Mouse (Mus musculus) 416B (cell line): ENCODE results near the gene Ccdc8.
A peak's percentile ranks its signal among the peaks of the same experiment; 100 is the strongest.

ENCODE experiments used
- DNase-seq: peaks from one replicate; pipeline ENCODE4 v3.0.0; 2011; ENCODE audit warnings: low read depth

Ccdc8 gene

DNA sequence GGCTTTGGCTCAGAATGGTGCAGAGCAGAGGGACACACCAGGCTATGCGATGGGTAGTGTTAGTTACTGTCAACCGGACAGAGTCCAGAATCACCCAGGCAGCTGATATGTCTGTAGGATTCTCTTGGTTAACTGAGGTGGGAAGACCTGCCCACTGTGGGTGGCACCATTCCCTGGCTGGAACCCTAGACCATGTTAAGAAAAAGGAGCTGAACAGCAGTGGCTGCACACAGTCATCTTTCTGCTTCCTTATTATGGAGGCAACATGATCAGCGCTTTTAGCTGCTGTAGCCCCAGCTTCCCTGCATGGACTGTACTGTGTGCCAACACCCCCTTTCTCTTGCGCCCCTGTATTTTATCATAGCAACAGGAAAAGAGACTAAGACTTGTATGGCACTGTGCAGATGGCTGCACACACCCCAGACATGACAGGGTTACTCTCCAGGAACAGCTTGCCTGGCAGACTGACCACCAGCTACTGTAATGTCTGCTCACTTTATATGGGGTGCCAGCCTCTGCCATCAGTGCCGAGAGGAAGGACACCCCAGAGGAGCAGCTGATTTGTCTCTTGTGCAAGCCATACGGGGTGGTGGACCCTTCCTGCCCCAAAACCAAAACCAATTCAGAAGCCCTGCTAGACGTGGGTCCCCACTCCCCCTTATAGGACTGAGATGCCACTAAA is 19.5 kb downstream of the Ccdc8 start:
- DNase-seq = no peak

DNA sequence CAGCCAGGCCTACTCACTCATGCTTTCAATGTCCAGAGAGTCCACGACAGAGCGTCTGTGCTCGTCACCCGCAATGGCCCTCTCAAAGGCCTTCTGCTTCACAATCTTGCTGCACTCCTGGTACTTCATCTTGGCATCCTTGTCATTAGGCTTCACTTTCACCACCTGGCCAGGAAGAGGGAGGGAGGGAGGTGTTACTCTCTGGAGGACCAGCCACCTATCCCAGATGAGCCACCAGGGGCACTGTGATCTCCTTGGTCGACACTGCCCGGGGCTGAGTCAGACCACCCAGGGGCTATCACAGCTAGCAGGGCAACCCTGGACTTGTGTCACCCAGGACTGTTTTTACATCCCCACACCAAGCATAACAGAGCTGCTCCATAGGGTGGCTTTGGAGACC is 22.9 kb downstream of the Ccdc8 start:
- DNase-seq = no peak

DNA sequence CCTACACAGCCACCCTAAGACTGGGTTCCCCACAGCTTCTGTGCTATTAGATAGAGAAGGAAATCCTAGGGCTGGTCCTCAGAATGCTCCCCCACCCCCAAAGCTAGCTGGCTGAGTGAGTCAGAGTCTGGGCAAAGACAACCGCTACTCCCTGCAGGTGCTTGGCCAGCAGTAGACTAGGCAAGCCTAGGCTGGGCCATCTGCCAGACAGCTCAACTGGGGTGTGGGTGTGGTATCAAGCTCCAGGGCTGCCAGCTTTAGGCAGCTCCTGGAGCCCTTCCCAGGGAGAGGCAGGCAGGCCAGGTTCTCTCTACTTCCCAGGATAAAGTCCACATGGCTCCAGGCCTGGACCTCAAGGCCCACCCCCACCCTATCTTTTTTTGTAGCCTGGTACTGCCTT is 24.5 kb downstream of the Ccdc8 start:
- peak; percentile 88 for DNase-seq

DNA sequence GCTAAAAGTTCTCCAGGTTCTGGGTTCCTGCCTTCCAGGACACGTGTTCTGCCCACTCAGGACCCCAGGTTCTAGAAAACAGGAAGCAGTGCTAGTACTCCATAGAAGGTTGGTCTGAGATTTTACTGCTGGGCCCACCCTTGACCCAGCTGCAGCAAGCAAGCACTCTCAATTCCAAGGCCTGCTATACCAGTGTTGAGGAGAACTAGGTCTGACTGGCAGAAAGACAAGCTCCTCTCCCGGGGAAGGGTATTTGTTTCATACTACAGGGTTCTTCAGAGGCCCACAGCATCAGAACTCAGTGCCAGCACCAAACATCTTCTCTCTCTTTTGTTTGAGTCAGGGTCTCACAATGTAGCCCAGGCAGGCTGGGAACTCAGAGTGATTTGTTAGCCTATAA is 25.4 kb downstream of the Ccdc8 start:
- no peak for DNase-seq

DNA sequence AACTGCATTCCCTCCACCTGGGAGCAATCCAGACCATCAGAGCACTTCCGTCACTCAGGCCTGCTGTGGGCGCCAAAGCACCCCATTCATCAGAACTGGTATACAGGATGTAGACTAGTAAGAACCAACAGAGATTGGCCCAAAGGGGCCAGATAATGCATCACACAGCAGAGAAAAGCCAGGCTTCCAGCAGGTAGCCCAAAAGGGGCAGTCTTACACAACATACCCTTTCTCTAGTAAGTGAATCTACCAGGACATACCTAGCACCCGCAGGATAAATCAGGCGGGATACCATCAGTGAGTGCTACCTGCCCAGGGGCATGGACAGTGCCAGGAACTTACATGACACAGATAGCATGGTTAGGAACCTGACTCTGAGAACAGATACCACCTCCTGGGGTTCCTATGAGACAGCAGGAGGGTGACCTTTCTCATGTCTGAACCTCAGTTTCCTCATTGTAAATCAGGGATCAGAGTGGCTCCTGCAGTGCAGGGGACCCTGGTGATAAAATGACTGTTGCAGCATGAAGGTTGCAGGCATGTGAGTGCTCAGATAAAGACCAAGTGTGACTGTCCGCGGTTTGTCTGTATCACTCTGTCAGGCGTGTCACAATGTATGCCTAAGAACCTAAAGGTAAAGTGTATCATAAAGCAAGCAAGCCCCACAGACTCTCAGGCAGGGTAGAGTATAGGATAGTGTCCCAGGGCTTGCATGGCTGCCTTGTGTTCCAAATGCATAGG is 27.1 kb downstream of the Ccdc8 start:
- no peak for DNase-seq

DNA sequence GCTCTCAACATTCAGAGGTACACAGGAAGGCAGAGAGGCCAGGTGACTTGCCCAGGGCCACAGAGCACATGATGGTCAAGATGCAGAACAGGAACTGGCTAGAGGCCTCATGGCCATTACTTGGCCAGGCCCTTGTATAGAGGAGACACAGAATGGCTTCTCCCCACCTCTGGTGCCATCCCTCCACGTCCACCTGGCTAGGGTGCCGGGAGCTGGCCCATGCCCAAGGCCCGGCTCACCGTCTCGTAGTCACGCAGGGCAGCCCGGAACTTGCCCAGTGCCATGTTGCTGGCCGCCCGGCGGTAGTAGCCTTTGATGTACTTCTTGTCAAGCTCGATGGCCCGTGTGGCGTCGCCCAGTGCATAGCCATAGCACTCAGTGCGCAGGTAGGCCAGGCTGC is 29.7 kb downstream of the Ccdc8 start:
- no peak for DNase-seq

DNA sequence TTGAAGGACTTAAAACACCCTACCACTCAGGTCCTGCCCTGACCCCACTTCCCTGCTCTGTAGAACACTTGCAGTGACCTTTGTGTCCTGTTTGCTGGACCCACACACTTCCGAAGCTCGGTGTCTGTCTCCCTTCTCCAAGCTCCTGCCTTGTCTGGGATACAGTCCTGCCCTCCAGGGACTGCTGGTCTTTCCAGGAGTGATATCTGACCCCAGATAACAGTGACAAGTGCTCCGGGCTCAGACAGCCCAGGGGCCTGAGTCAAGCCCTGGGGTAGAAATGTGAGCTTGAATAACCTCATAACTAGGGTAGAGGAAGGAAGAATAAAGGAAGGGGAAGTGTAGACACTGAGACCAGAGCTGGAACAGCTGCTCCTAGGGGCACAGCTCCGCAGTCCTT is 31.2 kb downstream of the Ccdc8 start:
- peak; percentile 36 for DNase-seq

DNA sequence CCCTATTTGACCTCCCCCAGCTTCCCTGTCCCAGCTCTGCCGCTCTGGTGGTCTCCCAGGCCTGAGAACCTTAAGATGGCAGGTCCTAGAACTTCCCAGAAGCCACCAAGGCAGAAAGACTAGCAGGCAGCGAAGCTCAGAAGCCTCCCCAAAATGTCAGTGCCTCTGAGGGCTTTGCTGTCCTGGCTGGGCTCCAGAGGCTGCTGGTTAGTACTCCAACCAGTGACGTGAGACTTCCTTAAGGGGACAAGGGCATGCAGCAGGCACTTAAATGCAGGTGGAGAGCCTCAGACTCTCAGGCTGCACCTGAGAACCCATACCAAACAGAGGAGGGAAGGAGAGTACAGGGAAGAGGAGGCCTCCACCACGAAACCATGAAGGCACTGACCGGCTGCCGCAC is 31.6 kb downstream of the Ccdc8 start:
- peak; percentile 59 for DNase-seq

DNA sequence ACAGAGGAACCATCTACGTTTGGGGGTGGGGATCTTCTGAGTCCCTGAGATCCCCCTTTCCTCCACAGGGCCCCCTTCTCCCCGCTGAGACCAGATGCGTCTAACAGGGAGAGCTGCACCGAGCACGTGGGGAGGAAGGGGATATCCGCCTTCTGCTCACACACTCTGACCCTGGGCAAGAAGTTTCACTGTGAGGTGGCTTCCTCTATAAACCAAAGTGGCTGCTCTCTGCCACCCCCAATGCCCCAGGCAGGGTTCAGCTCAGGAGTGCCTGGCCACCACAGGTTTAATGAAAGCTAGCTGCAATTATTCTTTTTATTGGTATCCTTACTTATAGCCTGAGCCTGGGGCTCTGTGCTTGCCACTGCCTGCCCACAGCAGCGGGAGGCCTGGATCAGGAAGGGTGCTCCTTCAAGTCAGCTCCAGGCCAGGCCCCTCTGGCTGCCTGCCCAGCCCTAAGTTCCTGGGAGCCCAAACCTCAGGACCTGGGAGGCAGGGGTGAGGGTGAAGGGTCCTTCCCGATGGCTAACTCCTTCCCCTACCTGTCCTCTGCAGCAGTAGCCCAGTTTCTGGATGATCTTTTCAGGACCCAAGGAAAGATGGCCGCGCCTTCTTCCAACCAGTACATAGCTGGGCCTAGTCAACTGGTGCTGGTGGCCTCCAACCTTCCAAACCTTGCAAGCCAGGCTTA is 32.5 kb downstream of the Ccdc8 start:
- DNase-seq = peak; percentile 77

DNA sequence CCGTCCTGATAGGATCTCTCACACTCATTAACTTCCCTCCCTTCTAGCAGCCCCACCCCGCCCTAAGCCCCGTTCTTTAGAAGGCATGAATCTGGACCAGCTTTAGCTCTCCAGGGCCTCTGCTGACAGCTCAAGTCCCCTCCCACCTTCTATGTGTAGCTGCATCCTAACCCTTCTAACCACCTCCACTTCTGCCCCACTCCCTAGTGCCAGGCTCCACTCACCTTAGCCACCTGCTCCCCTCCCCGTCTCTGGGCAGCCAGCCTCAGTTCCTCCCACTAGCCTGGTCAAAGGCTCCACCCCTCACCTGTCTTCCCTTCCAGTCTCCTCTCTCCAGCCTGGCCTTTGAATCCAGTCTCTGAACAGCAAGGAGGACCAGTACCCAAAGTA is 33.0 kb downstream of the Ccdc8 start:
- peak; percentile 46 for DNase-seq

DNA sequence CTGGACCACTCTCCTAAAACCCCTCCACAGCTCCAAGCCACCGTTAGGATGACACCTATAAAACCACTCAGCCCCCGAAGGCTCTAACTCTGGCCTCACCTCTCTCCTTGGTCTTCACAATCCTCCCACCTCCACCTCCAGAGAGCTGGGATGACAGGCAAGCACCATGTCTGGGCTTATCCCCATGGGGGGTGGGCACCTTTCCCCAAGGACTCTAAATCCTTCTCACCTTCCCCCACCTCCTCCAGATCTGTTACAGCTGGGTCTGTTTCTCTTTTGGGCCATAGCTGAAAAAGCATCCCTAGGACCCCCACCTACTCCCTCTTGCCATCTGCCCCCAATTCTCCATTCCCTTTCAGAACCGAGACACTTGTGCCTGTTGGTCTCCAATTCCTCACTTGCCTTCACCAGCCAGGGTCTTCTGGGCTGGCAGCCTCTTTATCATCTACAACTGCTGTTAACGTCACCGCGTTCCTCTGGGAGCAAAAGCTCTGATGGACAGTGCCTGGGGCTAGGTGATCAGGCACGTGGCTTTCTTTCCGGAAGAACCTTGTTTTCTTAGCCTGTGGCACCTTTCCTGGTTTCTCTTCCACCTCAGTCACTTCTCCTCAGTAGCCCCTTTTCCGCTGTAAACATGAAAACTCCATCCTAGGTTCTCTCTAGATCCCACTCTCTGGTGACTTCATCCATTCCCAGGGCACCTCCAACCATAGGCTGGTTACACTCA is 33.6 kb downstream of the Ccdc8 start:
- DNase-seq = no peak

DNA sequence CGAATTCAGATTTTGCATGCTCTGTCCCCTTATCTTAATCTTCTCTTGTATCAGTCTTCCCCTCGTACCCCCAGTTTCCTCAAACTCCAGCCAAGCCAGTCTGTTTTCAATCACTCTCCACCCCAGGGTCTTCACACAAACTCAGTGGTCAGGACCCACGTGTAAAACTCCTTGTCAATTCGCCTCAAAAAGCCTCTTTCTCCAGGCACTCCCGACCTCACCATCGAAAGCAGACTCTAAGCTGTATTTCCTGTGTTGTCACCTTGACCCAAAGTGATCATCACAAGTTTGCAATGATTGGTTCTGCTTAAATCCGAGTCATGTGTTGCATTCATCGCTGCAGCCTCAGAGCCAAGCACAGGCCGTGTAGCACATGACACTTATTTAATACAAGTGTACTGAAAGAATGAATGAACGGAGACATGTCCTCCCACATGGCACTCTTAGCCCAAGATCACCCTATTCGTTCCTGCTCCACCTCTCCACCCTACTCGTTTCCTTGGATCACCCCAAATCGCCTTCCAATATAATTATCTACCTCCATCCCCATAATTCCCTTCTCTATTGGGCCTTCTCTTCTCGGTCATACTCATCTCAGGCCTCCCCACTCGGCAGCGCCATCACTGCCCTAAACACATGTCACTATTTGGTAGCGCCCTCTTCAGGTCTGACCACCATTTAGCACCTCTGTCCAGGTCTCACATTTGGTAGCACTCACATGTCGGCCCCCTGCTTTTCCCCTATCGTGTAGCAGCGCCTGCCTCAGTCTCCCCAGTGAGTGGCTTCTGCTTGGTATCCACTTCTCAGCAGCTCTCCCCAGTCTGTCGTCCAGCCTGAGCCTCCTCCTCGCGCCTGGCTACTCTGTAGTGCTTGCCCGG is 34.4 kb downstream of the Ccdc8 start:
- peak; percentile 94 for DNase-seq

DNA sequence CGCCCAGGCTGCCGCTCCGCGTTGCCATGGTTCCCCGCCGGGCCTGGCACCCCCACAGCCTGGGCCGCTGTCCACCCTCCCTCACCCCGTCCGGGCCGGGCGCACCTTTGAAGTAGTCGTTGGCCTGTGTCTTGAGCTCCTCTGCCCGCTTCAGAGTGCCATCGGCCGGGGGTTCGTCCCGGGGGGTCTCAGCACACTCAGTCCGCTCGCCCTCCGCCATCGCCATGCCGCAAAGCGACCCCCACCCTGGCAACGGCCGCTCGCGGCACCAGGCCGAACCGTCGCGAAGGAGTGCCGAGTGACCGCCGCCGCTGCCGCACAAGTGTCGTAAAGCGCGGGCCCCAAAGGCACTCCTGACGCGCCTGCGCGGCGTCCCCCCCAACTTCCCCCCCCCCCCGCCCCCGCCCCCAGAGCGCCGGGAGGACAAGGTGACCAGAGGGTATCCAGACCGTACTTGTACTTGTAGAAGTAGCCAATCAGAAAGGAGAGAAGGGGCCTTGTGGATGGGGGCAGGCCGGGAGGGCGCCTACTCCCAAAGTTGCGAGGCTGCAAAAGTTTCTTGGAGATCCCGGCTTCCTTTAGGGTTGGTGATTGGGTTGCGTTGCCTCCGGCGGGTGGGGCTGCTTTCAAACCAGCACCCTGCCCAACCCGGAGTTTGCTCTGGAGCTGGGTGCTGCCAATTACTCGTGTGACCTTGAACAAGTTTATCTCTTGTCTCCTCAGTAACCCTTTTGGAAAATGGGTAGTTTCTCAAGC is 35.3 kb downstream of the Ccdc8 start, which contains the start of gene Ppp5c:
Ppp5c (minus strand) TSS at position 337 of the 756 bp plus-strand sequence.
- DNase-seq = peak; percentile 93

DNA sequence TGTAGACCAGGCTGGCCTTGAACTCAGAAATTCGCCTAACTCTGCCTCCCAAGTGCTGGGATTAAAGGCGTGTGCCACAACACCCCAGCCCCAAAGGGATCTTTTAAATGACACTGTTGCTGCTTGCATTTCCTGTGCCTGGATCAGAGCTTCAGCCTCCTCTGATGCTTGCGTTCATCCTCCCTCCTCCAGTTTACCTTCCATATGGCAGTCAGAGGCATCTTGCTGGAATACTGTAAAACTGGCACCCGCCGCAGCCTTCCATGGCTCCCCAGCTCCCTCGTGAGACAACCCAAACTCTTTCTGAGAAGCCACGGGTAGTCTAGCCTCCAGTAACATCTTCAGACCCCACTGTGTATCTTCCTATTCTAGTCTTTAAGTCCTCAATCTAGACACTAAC is 36.4 kb downstream of the Ccdc8 start:
- no peak for DNase-seq

DNA sequence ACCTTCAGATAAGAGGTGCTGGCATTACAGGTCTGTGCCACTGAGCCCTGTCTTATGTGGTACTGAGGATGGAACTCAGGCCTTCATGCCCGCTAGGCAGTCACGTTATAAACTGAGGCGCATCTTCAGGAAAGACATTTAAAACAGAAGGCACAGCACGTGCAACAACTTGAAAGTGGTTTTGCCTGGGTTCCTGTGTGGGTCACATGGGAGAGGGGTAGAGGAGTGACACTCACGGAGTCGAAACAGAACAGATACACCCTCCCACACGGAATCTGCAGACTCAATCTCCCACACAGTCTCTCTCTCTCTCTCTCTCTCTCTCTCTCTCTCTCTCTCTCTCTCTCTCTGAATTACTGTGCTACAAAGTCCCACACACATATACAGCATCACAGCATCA is 37.7 kb downstream of the Ccdc8 start:
- no peak for DNase-seq

DNA sequence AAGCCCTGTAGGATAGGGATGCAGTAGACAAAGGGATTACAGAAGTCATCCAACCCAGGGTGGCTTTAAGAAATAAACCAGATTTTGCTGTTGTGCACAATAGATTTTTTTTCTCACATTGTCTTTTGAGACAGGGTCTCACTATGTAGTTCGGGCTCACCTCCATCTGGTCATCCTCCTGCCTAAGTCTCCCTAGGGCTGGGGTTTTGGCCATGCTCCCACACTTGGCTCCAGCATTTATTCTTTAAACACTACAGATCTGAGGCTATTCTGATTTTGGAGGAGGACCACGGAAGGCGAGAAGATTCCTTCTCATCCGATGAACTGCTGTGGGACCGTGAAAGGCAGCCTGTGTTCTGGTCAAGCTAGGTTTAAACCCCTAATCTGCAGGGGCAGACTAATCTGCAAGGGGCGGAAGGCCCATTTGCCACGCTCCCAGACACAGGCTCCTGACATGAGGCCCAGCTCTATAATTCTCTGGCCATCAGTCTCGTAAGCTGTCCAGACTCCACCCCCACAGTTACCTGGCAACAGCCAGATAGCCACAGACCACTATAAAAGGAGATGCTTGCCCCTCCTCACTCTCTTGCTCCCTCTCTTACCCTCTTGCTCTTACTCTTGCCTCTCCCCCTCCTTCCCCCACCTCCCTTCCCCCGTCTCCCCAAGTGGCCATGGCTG is 45.6 kb downstream of the Ccdc8 start:
- no peak for DNase-seq

DNA sequence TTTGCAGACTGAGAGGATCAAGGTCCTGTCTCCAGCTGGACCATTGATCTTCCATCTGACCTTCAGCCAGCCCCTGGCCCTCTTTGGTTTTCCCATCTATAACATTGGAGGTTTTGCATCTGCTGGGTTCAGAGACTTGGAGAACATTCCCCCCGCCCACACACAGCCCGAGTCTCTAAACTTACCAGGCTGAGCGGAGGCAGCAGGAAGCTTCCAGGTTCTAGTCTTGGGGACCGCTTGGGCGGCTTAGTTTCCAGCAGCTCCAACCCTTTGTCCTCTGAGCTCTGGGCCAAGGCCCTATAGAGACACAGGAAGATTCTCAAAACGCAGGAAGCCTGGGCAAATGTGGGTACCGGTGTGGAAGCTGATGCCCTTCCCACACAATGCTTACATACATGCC is 46.9 kb downstream of the Ccdc8 start:
- no peak for DNase-seq

DNA sequence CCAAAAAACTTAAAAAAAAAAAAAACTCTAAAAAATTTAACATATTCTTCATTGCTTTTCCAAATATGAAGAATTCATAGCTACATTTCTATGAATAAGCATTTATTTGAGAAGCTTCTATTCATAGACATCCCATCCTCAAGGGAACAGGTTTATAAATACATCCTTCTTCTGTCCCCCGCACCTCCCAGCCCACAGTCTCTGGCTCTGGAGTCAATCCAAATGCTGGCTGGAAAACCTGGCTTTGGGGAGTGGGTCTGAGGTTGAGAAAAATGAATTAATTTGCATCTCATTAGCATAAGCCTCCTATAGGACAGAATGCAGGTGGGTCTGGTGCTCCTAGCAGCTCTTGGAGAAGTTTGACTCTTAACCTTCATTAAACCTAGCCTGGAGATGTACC is 53.2 kb downstream of the Ccdc8 start:
- no peak for DNase-seq
